Mouse (Mus musculus): Measurements from ENCODE around the gene Gm11444. TPM values are rescaled to one million over a fixed set of nuclear protein-coding genes. Genes with fewer than 3 reads are reported as not detected.
A peak's percentile ranks its signal among the peaks of the same experiment; 100 is the strongest.

Gene Gm11444
- polyA plus RNA-seq, 1 experiment: not detected

GRCm38 (mm10) chr11:85839258-85840030, 10.7 kb downstream of the Gm11444 start:
- no peaks in the 10 kb centered on the region for H3K79me2 ChIP-seq (ENCODE audit: control insufficient read depth, insufficient read depth)
- H3K4me3 ChIP-seq: no peak overlapping the region
- no peaks in the 10 kb centered on the region for H3K36me3 ChIP-seq (ENCODE audit: control insufficient read depth, insufficient read depth)
- no peaks in the 10 kb centered on the region for H3K27me3 ChIP-seq (ENCODE audit: control insufficient read depth, insufficient read depth, insufficient read length)
- H3K4me2 ChIP-seq (ENCODE audit: low read depth): no peak overlapping the region
- no peak overlapping the region for H3ac ChIP-seq (ENCODE audit: control insufficient read depth, insufficient read length)
- no peak for TF ChIP-seq TCF12 (IDR thresholded peaks at IDR 0.05; ENCODE audit: insufficient read depth, poor library complexity, severe bottlenecking)
- no peak for TF ChIP-seq MAX (IDR thresholded peaks at IDR 0.05; ENCODE audit: low read depth)
- no peak for TF ChIP-seq POLR2A (IDR thresholded peaks at IDR 0.05; ENCODE audit: insufficient read length, low read depth)
- no peak for TF ChIP-seq CEBPB (IDR thresholded peaks at IDR 0.05; ENCODE audit: insufficient read depth, poor library complexity, severe bottlenecking)
- TF ChIP-seq SRF (IDR thresholded peaks at IDR 0.05; ENCODE audit: control insufficient read depth, insufficient read length, low read depth): no peak
- no peak for TF ChIP-seq USF1 (IDR thresholded peaks at IDR 0.05; ENCODE audit: low read depth)
- TF ChIP-seq MYOG (IDR thresholded peaks at IDR 0.05; ENCODE audit: control insufficient read depth in 1 of 3, insufficient read depth in 1 of 3, insufficient read length in 2 of 3, low read depth in 2 of 3): no peak
- TF ChIP-seq REST (IDR thresholded peaks at IDR 0.05; ENCODE audit: insufficient read depth, insufficient read length): no peak
- TF ChIP-seq POLR2AphosphoS2 (IDR thresholded peaks at IDR 0.05; ENCODE audit: insufficient read length, low read depth): no peak

GRCm38 (mm10) chr11:85838424-85839257, 11.5 kb downstream of the Gm11444 start:
- no peak for TF ChIP-seq TCF3 (IDR thresholded peaks at IDR 0.05; ENCODE audit: insufficient read length, low read depth)
- no peak for TF ChIP-seq POLR2A (IDR thresholded peaks at IDR 0.05; ENCODE audit: insufficient read length, low read depth)
- TF ChIP-seq MYOG (IDR thresholded peaks at IDR 0.05; ENCODE audit: control insufficient read depth in 1 of 3, insufficient read depth in 1 of 3, insufficient read length in 2 of 3, low read depth in 2 of 3): no peak
- no peak for TF ChIP-seq MYOD1 (IDR thresholded peaks at IDR 0.05; ENCODE audit: control insufficient read depth in 1 of 3, insufficient read length in 2 of 3, low read depth in 2 of 3)
- no peak for TF ChIP-seq REST (IDR thresholded peaks at IDR 0.05; ENCODE audit: insufficient read depth, insufficient read length)
- TF ChIP-seq MAX (IDR thresholded peaks at IDR 0.05; ENCODE audit: low read depth): no peak
- TF ChIP-seq E2F4 (IDR thresholded peaks at IDR 0.05; ENCODE audit: insufficient read depth): no peak
- TF ChIP-seq POLR2AphosphoS2 (IDR thresholded peaks at IDR 0.05; ENCODE audit: insufficient read length, low read depth): no peak
- no peak for TF ChIP-seq CEBPB (IDR thresholded peaks at IDR 0.05; ENCODE audit: insufficient read depth, poor library complexity, severe bottlenecking)
- TF ChIP-seq USF1 (IDR thresholded peaks at IDR 0.05; ENCODE audit: low read depth): no peak
- no peak for TF ChIP-seq TCF12 (IDR thresholded peaks at IDR 0.05; ENCODE audit: insufficient read depth, poor library complexity, severe bottlenecking)
- no peak for TF ChIP-seq SRF (IDR thresholded peaks at IDR 0.05; ENCODE audit: control insufficient read depth, insufficient read length, low read depth)
- no peaks in the 10 kb centered on the region for H3K79me2 ChIP-seq (ENCODE audit: control insufficient read depth, insufficient read depth)

GRCm38 (mm10) chr11:85837648-85838423, 12.3 kb downstream of the Gm11444 start:
- H3K27me3 ChIP-seq (ENCODE audit: control insufficient read depth, insufficient read depth, insufficient read length): no peaks in the 10 kb centered on the region
- H3K4me2 ChIP-seq (ENCODE audit: low read depth): no peak overlapping the region
- H3ac ChIP-seq (ENCODE audit: control insufficient read depth, insufficient read length): no peak overlapping the region
- no peaks in the 10 kb centered on the region for H3K36me3 ChIP-seq (ENCODE audit: control insufficient read depth, insufficient read depth)
- H3K79me2 ChIP-seq (ENCODE audit: control insufficient read depth, insufficient read depth): no peaks in the 10 kb centered on the region
- no peak for TF ChIP-seq MYOD1 (IDR thresholded peaks at IDR 0.05; ENCODE audit: control insufficient read depth in 1 of 3, insufficient read length in 2 of 3, low read depth in 2 of 3)
- TF ChIP-seq MYOG (IDR thresholded peaks at IDR 0.05; ENCODE audit: control insufficient read depth in 1 of 3, insufficient read depth in 1 of 3, insufficient read length in 2 of 3, low read depth in 2 of 3): peak in 1 of 3 experiments; percentile 2
- no peak for TF ChIP-seq SRF (IDR thresholded peaks at IDR 0.05; ENCODE audit: control insufficient read depth, insufficient read length, low read depth)
- TF ChIP-seq CEBPB (IDR thresholded peaks at IDR 0.05; ENCODE audit: insufficient read depth, poor library complexity, severe bottlenecking): no peak
- no peak overlapping the region for H3K4me3 ChIP-seq

More at GRCm38 (mm10) chr11:85838424-85839257, 11.5 kb downstream of the Gm11444 start:
- H3K36me3 ChIP-seq (ENCODE audit: control insufficient read depth, insufficient read depth): no peaks in the 10 kb centered on the region
- H3K4me2 ChIP-seq (ENCODE audit: low read depth): no peak overlapping the region
- H3K27me3 ChIP-seq (ENCODE audit: control insufficient read depth, insufficient read depth, insufficient read length): no peaks in the 10 kb centered on the region
- H3K4me3 ChIP-seq: no peak overlapping the region
- no peak overlapping the region for H3ac ChIP-seq (ENCODE audit: control insufficient read depth, insufficient read length)

GRCm38 (mm10) chr11:85837291-85837647, 12.9 kb downstream of the Gm11444 start:
- peaks cover under 1% of the 10 kb centered on the region for H3K27me3 ChIP-seq (ENCODE audit: control insufficient read depth, insufficient read depth, insufficient read length)
- H3K36me3 ChIP-seq (ENCODE audit: control insufficient read depth, insufficient read depth): no peaks in the 10 kb centered on the region
- TF ChIP-seq E2F4 (IDR thresholded peaks at IDR 0.05; ENCODE audit: insufficient read depth) (no peak), POLR2AphosphoS2 (IDR thresholded peaks at IDR 0.05; ENCODE audit: insufficient read length, low read depth) (no peak), USF1 (IDR thresholded peaks at IDR 0.05; ENCODE audit: low read depth) (no peak), SRF (IDR thresholded peaks at IDR 0.05; ENCODE audit: control insufficient read depth, insufficient read length, low read depth) (no peak), CEBPB (IDR thresholded peaks at IDR 0.05; ENCODE audit: insufficient read depth, poor library complexity, severe bottlenecking) (no peak), MAX (IDR thresholded peaks at IDR 0.05; ENCODE audit: low read depth) (no peak), POLR2A (IDR thresholded peaks at IDR 0.05; ENCODE audit: insufficient read length, low read depth) (no peak), MYOG (IDR thresholded peaks at IDR 0.05; ENCODE audit: control insufficient read depth in 1 of 3, insufficient read depth in 1 of 3, insufficient read length in 2 of 3, low read depth in 2 of 3) (no peak), TCF12 (IDR thresholded peaks at IDR 0.05; ENCODE audit: insufficient read depth, poor library complexity, severe bottlenecking) (no peak), TCF3 (IDR thresholded peaks at IDR 0.05; ENCODE audit: insufficient read length, low read depth) (no peak), REST (IDR thresholded peaks at IDR 0.05; ENCODE audit: insufficient read depth, insufficient read length) (no peak), MYOD1 (IDR thresholded peaks at IDR 0.05; ENCODE audit: control insufficient read depth in 1 of 3, insufficient read length in 2 of 3, low read depth in 2 of 3) (no peak)
- H3K4me2 ChIP-seq (ENCODE audit: low read depth): no peak overlapping the region
- H3K79me2 ChIP-seq (ENCODE audit: control insufficient read depth, insufficient read depth): no peaks in the 10 kb centered on the region
- H3K4me3 ChIP-seq: no peak overlapping the region
- H3ac ChIP-seq (ENCODE audit: control insufficient read depth, insufficient read length): no peak overlapping the region

All from myocyte (in vitro differentiated cells).